Mouse (Mus musculus): ENCODE results near the gene Prpf8.

DNA sequence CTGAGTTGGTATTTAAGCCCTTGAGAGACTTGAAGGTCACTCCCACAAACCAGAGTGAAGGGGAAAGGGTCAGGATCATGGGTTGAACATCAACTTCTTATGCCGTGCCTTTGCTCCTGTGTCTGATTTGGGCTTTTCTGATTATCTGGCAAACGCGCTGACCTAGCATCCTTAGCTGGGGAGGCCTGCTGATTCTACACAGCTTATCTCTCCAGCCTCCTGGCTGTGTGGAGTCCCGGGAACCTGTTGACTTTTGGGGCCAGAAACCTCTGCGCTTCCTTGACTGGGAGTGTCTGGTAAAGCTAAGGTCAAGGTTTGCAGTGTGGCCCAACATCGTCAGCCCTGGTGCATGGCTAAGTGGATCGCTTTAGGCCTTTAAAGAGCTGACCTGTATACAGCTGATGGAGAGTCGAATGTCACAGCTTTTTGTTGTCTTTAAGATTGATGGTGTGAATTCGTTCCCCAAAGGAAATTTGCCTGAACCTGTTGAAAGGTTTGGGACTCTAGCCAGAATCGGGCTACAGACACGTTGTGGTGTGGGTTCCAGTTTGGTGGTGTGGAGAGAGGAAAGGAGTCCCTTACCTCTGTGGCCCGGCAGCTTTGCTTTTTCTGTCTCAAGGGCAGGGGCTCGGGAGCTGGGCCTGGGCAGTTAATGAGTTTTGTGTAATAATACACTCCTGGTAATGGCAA lies 48.6 kb downstream of the Prpf8 start:
- TF ChIP-seq CTCF (IDR thresholded peaks at IDR 0.05) (no peak), POLR2A (IDR thresholded peaks at IDR 0.05; ENCODE audit: insufficient read depth, low read depth, low read length) (no peak), EP300 (IDR thresholded peaks at IDR 0.05; ENCODE audit: insufficient read depth, low read depth, low read length) (no peak)
